Mouse (Mus musculus) intestine, embryonic 15.5 days (tissue): ENCODE results near the gene P3h2. TPM values are rescaled to one million over a fixed set of nuclear protein-coding genes. Genes with fewer than 3 reads are reported as not detected.

Source experiments
- ATAC-seq: fragments of 200-750 bp; cut with Nextera tagmentation; 2 replicates; pipeline ENCODE4 v1.8.0; 2017; ENCODE audit warnings: moderate TSS enrichment, moderate library complexity
- H3K27ac ChIP-seq: fragments of 300-500 bp; sonication (generic); 2 replicates; pipeline ENCODE4 v1.5.1; 2015; ENCODE audit warnings: mild to moderate bottlenecking, inconsistent platforms
- H3K27me3 ChIP-seq: fragments of 300-500 bp; sonication (generic); replicated peaks from 2 replicates; pipeline ENCODE4 v1.6.1; 2015; ENCODE audit warnings: inconsistent platforms
- H3K36me3 ChIP-seq: fragments of 300-500 bp; sonication (generic); 2 replicates; pipeline ENCODE4 v1.6.1; 2015; ENCODE audit warnings: inconsistent platforms
- H3K4me1 ChIP-seq: fragments of 300-500 bp; sonication (generic); replicated peaks from 2 replicates; pipeline ENCODE4 v1.6.1; 2015; ENCODE audit warnings: inconsistent platforms
- H3K4me2 ChIP-seq: fragments of 300-500 bp; sonication (generic); replicated peaks from 2 replicates; pipeline ENCODE4 v1.6.1; 2015; ENCODE audit warnings: mild to moderate bottlenecking, inconsistent platforms
- H3K4me3 ChIP-seq: fragments of 300-500 bp; sonication (generic); replicated peaks from 2 replicates; pipeline ENCODE4 v1.5.1; 2015; ENCODE audit warnings: inconsistent platforms
- H3K9ac ChIP-seq: fragments of 300-500 bp; sonication (generic); 2 replicates; pipeline ENCODE4 v1.6.1; 2015; ENCODE audit warnings: inconsistent platforms
- H3K9me3 ChIP-seq: fragments of 300-500 bp; sonication (generic); 2 replicates; pipeline ENCODE4 v1.6.1; 2016; ENCODE audit warnings: inconsistent platforms
- WGBS: fragments of 180-500 bp; shearing (Covaris S2); methylation state at CpG from one replicate; pipeline ENCODE4 v1.1.7; 2015; 5-methylcytosine and 5-hydroxymethylcytosine counted together
- polyA plus RNA-seq: library from polyadenylated mRNA; unstranded; fragments of >200 nt; fragmentation: Nextera tagmentation; extraction: Ambion mirVana; gene quantifications from 2 replicates; pipeline ENCODE4 v1.2.1, GENCODE M21; 2015

P3h2 gene
- polyA plus RNA-seq, 1 experiment from 2014 or later = 3.0 TPM

DNA sequence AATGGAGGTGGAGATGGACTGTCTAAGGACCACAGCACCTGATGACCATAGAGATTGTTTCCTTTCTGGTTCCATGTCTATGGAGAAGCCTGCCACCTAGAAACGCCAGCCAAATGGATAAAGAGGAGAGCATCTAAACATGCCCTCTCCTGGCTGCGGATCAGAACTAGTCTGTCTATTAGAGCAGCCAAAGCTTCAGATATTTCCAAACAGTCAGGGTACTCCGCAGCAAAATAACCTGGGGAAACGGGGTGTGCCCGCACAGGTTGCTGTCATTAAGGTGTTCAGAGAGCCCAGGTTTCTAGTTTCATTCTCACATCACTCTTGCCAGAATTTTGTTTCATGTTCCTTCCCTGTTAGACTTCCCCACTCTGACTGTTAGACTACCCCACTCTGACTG lies 16.6 kb downstream of the P3h2 start:
- Histone ChIP-seq H3K9ac (no peak overlapping the region), H3K4me1 (no peaks in the 10 kb centered on the region), H3K27ac (no peak overlapping the region), H3K4me2 (no peak overlapping the region), H3K9me3 (no peaks in the 10 kb centered on the region), H3K27me3 (no peaks in the 10 kb centered on the region), H3K36me3 (no peaks in the 10 kb centered on the region), H3K4me3 (no peak overlapping the region)
- WGBS = 93% methylated on average over 5 of the region's 5 CpGs
- no peak for ATAC-seq

DNA sequence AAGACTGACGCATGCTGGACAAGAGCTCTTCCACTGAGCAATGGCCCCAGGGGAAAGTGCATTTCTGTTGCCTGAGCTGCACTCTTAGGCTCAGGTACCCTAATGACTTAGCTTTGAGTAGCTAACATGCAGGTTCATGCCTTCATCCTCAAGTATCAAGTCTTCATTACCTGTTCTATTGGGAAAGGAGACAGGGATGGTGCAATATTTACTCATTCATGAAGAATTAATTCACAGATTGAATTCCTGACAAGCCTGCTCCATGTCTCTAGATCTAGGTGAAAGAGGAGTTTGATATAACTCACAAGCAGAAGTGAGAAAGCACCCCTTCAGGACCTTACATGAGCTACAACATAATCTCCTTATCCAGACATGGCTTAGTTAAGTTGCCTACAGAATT lies 17.3 kb downstream of the P3h2 start:
- H3K4me1 ChIP-seq = no peaks in the 10 kb centered on the region
- H3K4me3 ChIP-seq = no peak overlapping the region
- H3K36me3 ChIP-seq = no peaks in the 10 kb centered on the region
- no peak overlapping the region for H3K4me2 ChIP-seq
- WGBS = 79% methylated on average over 1 of the region's 1 CpGs
- no peaks in the 10 kb centered on the region for H3K9me3 ChIP-seq
- no peak for ATAC-seq
- H3K9ac ChIP-seq = no peak overlapping the region
- H3K27ac ChIP-seq = no peak overlapping the region
- no peaks in the 10 kb centered on the region for H3K27me3 ChIP-seq

DNA sequence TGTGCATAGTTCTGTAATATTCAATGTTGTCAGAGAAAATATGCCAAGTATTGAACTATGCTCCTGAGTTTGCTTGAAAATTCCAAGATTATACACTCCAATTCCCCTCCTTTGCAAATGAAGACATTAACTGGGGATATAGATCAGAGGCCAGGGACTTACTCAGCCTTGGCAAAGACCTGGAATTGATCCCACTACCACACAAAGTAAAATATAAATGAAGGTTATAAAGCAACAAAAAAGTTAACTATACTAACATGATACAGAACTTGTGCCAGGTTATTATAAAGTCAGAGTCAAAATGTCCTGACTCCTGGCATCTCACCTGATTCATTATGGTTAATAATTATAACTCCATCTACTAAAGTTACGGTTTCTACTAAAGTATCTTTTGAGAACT lies 18.6 kb downstream of the P3h2 start:
- Histone ChIP-seq H3K9ac (no peak overlapping the region), H3K4me3 (no peak overlapping the region), H3K27ac (no peak overlapping the region), H3K36me3 (no peaks in the 10 kb centered on the region), H3K4me2 (no peak overlapping the region), H3K9me3 (no peaks in the 10 kb centered on the region), H3K27me3 (no peaks in the 10 kb centered on the region), H3K4me1 (peaks cover 6% of the 10 kb centered on the region; the same call in 1 of the 2 replicates)
- no peak for ATAC-seq
- 89% methylated on average over 1 of the region's 1 CpGs for WGBS

DNA sequence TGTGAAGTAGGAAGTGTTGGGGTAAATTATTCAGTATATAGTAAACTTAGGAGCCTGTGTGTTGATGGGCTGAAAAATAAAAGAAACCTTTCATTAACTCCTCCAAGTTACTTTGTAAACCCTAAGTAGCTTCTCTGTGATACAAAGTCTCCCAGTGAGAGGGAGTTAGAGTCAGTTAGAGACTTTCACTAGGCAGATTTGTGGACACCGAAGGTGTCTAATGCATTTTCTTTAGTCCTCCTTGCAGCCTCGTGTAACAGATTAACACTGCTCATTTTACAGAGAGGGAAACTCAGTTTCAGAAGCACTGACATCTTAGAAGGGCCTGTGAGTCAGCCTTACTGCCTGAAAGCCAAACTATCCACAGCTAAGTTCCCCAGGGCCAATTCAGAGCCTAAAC lies 20.4 kb downstream of the P3h2 start:
- peaks cover 6% of the 10 kb centered on the region; the same call in 1 of the 2 replicates for H3K4me1 ChIP-seq
- no peaks in the 10 kb centered on the region for H3K9me3 ChIP-seq
- WGBS = 32% methylated on average over 2 of the region's 2 CpGs
- H3K27ac ChIP-seq = no peak overlapping the region
- H3K27me3 ChIP-seq = no peaks in the 10 kb centered on the region
- H3K4me2 ChIP-seq = no peak overlapping the region
- no peak for ATAC-seq
- H3K4me3 ChIP-seq = no peak overlapping the region
- no peak overlapping the region for H3K9ac ChIP-seq
- no peaks in the 10 kb centered on the region for H3K36me3 ChIP-seq

DNA sequence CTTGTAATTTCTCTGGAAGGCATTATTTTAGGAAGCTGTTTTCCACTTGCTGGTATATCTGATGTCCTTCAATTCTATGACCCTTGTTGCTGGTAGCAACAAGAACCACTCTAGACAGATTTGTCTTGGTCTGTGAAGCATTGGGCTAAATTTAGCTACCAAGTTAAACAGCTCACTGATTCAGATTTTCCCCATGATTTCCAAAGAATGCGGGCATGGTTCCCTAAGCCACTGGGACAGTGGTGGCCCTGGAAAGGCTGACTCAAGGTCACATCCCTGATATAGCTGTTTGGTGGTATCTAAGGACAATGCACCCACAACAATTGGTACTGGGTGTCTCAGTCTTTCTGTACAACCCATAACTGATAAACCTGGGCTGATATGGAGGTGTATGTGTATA lies 22.8 kb downstream of the P3h2 start:
- no peak overlapping the region for H3K27ac ChIP-seq

DNA sequence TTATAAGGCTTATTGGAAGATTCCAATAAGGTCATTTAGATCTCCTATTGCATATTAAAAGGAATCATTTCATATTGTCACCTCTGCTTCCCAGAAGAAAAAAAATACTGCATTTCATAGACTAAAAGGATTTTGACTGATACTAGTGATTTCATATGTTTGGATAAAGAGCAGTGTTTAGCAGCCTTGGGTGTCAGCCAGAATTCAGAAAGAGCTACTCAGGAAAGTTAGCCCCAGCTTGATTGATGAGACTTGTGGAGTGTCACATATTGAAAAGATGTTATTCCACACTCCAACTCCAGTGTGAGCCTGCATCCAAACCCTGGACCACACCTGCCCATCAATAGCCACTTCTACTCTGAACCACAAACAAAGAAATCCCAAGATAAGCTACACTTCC lies 23.2 kb downstream of the P3h2 start:
- no peaks in the 10 kb centered on the region for H3K36me3 ChIP-seq
- H3K4me3 ChIP-seq = no peak overlapping the region
- no peak overlapping the region for H3K27ac ChIP-seq
- H3K27me3 ChIP-seq = no peaks in the 10 kb centered on the region
- ATAC-seq = no peak
- H3K4me1 ChIP-seq = peaks cover 18% of the 10 kb centered on the region
- no peak overlapping the region for H3K4me2 ChIP-seq
- no peaks in the 10 kb centered on the region for H3K9me3 ChIP-seq
- no peak overlapping the region for H3K9ac ChIP-seq

More for the DNA sequence above, 22.8 kb downstream of the P3h2 start:
- H3K36me3 ChIP-seq = no peaks in the 10 kb centered on the region
- no peak overlapping the region for H3K4me2 ChIP-seq
- H3K9me3 ChIP-seq = no peaks in the 10 kb centered on the region
- H3K9ac ChIP-seq = no peak overlapping the region
- peaks cover 15% of the 10 kb centered on the region for H3K4me1 ChIP-seq
- ATAC-seq = no peak
- no peak overlapping the region for H3K4me3 ChIP-seq
- no peaks in the 10 kb centered on the region for H3K27me3 ChIP-seq
- WGBS = 50% methylated on average over 1 of the region's 1 CpGs

DNA sequence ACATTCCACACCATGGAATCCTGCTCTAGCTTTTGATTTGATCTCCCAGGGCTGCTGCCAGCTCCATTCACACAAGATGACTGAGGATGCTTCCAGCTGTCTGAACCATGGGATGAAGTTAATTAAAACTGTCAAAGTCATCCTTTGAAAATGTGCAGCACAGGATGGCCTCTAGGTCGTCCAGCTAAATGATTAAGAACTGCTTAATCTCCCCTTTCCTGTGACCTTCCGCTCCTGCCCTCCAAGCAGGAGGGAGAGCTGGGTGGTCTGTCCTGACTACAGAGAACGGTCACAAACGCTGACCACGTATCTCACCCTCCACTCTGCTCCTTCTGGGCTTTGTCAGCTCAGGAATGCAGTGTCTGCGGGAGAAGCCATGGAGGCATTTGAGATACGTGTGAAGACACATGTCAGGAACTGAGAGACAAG lies 26.6 kb downstream of the P3h2 start:
- no peak overlapping the region for H3K4me2 ChIP-seq
- H3K4me1 ChIP-seq = peaks cover 18% of the 10 kb centered on the region
- no peaks in the 10 kb centered on the region for H3K36me3 ChIP-seq
- H3K27me3 ChIP-seq = no peaks in the 10 kb centered on the region
- no peak overlapping the region for H3K4me3 ChIP-seq
- no peak overlapping the region for H3K27ac ChIP-seq
- no peak overlapping the region for H3K9ac ChIP-seq
- 21% methylated on average over 7 of the region's 7 CpGs for WGBS
- ATAC-seq = peak; percentile 34; the same call in 1 of the 2 replicates
- no peaks in the 10 kb centered on the region for H3K9me3 ChIP-seq

DNA sequence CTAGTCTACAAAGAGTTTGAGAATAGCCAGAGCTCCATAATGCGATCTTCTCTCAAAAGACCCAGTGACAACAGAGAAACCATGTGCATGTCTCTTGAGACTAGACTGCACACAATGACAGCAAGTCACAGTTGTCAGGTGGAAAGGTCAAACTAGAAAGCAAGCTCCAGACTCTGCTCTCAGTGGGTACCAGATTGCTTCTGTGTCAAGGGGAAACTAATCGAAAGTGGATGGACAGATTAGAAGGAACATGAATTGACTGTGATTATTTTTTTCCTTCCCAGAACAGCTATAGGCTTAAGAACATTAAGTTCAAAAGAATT lies 27.5 kb downstream of the P3h2 start:
- H3K9me3 ChIP-seq = no peaks in the 10 kb centered on the region
- H3K4me2 ChIP-seq = no peak overlapping the region
- ATAC-seq = no peak
- H3K4me1 ChIP-seq = peaks cover 18% of the 10 kb centered on the region
- H3K36me3 ChIP-seq = no peaks in the 10 kb centered on the region
- H3K27ac ChIP-seq = no peak overlapping the region
- no peak overlapping the region for H3K4me3 ChIP-seq
- H3K9ac ChIP-seq = no peak overlapping the region
- 30% methylated on average over 2 of the region's 2 CpGs for WGBS
- no peaks in the 10 kb centered on the region for H3K27me3 ChIP-seq

DNA sequence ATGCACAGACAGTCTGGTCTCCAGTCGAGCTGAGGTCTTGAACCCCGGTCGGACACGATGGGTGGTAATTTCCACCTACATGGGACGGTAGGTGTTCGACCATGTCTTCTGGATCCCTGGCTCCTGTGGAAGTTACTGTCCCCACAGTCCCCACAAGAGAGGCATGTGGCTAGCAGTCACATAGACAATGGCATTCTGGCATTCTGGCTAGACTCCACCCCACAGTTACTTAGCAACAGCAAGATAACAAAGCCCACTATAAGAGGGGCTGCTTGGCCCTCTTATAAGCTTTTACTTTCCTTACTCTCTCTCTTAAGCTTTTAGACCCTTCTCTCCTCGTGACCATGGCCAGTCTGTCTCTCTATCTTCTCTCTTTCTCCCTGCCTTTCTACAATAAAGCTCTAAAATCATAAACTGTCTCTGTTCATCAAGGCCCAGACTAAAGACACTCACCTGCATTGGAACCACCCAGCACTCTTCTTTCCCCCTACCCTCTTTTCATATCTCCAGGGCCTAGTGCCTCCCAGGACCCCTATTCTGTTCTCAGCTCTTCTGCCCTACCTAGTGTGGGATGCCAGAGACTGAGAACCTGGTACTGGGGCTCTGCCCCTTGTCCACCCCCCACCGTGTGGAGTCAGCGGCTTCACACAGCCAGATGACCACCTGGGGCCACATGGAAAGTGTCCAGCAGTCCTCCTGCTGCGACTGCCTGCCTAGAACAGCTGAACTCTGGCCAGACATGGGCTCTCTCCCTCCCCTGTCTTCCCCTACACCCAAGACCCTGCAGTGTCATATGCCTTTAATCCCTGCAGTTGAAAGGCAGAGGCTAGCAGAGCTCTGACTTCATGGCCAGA lies 28.1 kb downstream of the P3h2 start:
- Histone ChIP-seq H3K27me3 (no peaks in the 10 kb centered on the region), H3K27ac (no peak overlapping the region), H3K4me2 (no peak overlapping the region), H3K9ac (no peak overlapping the region), H3K4me1 (peaks cover 12% of the 10 kb centered on the region), H3K4me3 (no peak overlapping the region), H3K9me3 (no peaks in the 10 kb centered on the region), H3K36me3 (no peaks in the 10 kb centered on the region)
- 66% methylated on average over 10 of the region's 10 CpGs for WGBS
- ATAC-seq = 0 out of 2 replicates have a peak, but pooled peaks have one; percentile 28

DNA sequence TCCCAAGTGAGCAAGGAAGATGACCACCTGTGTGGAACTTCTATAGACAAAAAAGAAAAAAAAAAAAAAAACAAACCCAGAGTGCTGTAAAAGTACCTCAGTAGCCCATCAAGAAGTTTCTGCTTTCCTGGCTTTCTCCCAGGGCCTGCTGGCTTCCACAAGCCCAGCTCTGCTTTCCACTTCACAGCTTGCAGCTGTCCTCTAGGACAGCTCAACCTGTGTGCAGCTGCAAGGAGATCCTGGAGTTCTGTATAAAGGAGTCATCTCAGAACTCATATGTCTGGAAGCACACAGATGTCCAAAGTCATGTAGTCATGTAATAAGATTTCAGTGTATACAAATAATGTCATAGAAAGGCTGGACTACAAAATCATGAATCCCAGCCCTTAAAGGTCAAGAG lies 30.5 kb downstream of the P3h2 start:
- peaks cover 12% of the 10 kb centered on the region; the same call in 1 of the 2 replicates for H3K4me1 ChIP-seq
- no peak overlapping the region for H3K27ac ChIP-seq
- no peak overlapping the region for H3K9ac ChIP-seq
- peak; percentile 66 for ATAC-seq
- no peaks in the 10 kb centered on the region for H3K27me3 ChIP-seq
- H3K4me3 ChIP-seq = no peak overlapping the region
- H3K9me3 ChIP-seq = no peaks in the 10 kb centered on the region
- no peak overlapping the region for H3K4me2 ChIP-seq
- no peaks in the 10 kb centered on the region for H3K36me3 ChIP-seq

DNA sequence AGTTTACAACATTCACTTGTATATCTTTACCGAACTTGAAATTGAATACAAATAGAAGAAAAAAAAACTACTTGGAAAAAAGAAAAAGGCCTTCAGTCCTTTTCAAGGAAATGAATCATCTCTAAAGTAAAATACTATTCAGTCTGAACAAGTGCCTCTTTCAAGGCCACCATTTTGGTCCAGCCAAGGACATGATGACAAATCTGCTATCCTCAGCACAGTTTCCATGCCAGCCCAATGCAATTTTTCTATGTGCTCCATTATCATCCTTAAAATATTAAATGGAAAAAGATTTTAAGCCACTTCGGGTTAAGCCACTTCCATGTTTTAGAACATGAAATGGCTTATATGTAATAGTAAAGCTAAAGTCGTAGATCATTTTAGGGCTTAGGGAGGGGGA lies 35.2 kb downstream of the P3h2 start:
- no peaks in the 10 kb centered on the region for H3K4me1 ChIP-seq
- no peaks in the 10 kb centered on the region for H3K36me3 ChIP-seq
- H3K27ac ChIP-seq = no peak overlapping the region
- no peak overlapping the region for H3K9ac ChIP-seq
- no peak overlapping the region for H3K4me3 ChIP-seq
- ATAC-seq = no peak
- H3K27me3 ChIP-seq = no peaks in the 10 kb centered on the region
- WGBS = 87% methylated on average over 3 of the region's 3 CpGs
- no peaks in the 10 kb centered on the region for H3K9me3 ChIP-seq
- H3K4me2 ChIP-seq = no peak overlapping the region

DNA sequence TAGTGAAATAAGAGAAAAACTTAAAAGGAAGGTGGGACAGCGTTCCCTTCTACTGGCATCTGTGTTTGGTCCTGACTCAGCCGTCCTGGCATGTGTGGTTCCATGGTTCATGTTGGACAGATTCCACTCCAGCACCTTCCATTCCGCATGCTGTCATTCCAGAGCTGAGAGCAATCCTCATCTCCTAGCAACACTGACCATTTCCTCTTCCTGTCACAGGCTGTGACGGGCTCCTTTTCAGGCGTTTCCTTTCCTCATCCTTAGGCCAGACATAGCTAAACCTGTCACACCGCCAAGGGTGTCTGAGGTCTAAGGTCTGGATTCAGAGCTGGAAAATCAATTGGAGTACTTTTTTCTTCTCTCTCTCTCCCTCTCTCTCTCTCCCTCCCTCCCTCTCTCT lies 40.5 kb downstream of the P3h2 start:
- 51% methylated on average over 6 of the region's 6 CpGs for WGBS
- 0 out of 2 replicates have a peak, but pooled peaks have one; percentile 34 for ATAC-seq
- Histone ChIP-seq H3K4me3 (no peak overlapping the region), H3K27me3 (no peaks in the 10 kb centered on the region), H3K9ac (no peak overlapping the region), H3K27ac (no peak overlapping the region), H3K9me3 (no peaks in the 10 kb centered on the region), H3K36me3 (no peaks in the 10 kb centered on the region), H3K4me1 (no peaks in the 10 kb centered on the region), H3K4me2 (no peak overlapping the region)
